Mouse (Mus musculus) CH12F3 (cell line): ENCODE results near the gene Fmn2.

ENCODE experiments used
- in situ Hi-C: fragments of 300-500 bp; cut with MboI; formaldehyde crosslinking; loops from 2 replicates; pipeline ENCODE4 v1.14.3; 2020; ENCODE audit warnings: low sequenced_read_pairs

Gene Fmn2

DNA sequence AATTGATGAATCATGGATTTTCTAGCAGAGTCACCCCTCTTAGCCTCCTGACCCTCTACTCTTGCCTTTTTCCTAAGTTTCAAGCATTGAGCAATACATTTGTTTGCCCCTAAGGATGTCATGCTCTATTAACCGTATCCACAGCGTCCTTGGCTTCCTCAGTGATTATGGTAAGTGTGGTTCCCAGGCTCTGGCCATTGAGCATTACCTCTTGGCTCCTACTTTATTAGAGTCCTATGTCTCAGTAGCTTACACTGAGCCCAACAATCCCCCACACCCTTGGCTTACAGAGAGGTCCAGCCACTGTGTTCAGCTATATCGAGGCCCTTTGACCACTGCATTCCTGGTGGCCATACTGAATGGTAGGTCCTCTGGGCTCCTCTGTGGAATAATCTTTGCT lies 265.2 kb downstream of the Fmn2 start:
- in situ Hi-C loops = no loop called here

DNA sequence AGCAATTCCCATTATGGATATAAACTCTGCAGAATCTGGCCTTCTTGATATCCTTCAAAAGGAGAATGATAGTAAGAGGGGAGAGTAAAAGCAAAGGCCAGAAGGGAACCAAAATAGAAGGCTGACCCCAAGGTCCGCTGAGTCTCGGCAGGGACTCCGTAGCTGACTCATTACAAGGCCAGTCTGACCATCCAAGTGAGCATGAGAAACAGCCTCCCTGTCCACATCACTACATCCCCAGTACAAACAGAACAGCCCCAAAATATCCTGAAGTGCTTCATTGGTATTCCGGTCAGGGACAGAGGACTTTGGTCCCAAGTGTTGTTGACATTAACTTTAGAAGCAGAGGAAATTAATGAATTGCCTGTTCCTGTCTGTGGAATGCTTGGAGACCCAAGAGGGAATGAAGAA lies 270.3 kb downstream of the Fmn2 start:
- in situ Hi-C loops = no loop called here

DNA sequence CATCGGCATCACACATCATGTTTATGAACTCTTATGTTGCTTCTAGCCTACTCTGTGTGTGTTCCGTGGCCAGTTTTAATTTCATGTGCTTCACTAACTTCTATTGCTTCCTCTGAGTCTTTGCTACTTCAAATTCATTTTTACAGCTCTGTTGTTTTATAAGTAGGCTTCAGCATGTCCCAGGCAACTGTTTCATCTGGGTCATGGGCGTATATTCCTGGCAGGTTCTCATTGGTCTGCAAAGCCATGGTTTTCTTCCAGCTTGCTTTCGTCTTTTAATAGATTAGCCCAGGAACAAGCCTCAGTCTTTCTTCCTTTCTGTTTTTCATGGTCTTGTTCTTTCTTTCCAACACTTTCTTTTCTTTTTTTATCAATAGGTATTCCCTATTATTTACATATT lies 279.4 kb downstream of the Fmn2 start:
- in situ Hi-C loops = no loop called here

DNA sequence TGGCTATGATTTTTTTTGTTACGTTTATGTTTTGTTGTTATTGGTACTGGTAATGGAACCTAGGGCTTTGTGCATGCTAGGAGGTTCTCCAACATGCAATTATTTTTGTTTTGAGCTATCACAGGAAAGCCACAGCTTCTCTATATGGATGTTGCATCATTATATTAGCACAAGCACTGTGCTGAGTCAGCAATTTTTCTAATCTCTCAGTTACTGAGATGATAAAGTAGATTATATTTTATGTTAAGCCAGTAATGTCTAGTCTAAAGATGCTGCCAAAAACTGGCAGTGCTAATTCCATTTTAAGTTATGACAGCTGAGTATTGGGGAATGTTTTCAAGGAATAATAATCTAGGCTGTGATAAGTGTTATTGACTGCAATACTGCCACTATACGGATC lies 287.0 kb downstream of the Fmn2 start:
- in situ Hi-C loops = no loop called here

DNA sequence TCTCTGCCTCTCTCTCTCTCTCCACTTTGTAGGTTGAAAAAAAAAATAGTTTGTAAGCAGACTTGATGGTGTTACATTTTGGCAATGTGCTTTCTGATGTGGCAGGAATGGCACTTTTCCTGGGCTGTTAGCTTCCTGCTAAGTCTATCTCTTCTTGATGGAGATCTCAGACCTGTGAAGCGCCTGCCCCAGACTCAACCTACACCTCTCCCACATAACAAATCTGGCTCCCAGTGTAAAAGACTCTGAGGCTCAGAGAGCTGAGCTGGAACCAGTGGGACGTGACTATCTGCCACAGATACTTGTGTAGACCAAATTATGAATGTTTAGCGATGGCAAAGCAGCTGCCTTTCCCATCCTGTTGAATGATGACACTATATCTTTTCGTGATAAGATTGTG lies 310.2 kb downstream of the Fmn2 start:
- in situ Hi-C loops = no loop called here

DNA sequence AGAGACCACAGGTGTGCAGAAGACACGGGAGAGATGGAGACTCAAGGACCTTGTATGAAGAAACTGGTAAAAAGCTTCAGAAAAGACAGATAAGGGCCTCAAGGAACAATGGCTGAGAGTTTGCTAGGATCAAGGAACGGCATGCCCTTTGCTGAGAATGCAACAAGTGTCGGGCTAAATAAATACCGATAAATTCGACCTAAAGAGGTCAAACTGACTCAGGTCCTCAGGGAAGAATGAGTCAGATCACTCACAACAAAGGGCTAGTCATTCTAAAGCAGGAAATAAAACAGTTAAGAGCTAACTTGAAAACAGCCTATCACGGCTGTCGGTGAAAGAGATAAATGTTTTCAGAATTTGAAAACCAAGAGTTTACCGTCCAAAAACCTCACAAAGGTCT lies 324.9 kb downstream of the Fmn2 start:
- in situ Hi-C loops = no loop called here

DNA sequence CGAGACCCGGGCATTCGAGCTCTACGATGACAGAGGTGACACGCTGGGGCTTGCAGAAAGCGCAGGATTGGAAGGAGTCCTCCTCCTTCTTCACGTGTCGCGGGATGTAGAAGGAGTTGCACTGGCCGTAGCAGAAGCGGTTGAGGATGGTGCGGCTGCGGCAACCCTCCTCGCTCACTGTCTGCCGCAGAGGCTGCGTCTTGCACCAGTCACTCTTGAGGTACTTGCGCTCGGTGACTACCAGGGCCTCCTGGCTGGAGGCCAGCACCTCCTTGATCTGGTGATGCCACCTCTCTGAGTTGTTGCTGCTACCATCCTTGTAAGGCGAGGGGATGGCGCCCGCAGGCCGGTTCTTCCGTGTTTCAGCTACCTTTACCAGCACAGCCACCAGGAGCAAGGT lies 335.2 kb downstream of the Fmn2 start:
- in situ Hi-C loops = no loop called here

DNA sequence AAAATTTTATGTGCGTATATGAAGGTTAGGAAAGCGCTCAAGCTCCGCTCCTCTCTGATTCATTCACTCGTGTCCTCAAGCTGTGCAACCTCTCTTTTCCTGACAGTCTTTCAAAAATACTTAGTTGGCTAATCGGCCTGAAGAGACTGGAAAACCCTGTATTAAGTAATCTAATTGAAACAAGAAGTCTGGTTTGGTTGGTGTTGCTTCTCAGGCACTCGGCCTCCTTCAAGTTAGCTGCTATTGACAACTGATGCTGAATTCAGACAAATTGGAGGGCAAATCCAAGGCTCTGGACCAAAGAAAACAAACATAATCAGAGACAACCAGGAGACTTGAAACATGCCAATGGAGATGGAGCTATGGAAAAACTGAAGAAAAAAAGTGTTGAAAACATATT lies 343.2 kb downstream of the Fmn2 start:
- in situ Hi-C loops = no loop called here

DNA sequence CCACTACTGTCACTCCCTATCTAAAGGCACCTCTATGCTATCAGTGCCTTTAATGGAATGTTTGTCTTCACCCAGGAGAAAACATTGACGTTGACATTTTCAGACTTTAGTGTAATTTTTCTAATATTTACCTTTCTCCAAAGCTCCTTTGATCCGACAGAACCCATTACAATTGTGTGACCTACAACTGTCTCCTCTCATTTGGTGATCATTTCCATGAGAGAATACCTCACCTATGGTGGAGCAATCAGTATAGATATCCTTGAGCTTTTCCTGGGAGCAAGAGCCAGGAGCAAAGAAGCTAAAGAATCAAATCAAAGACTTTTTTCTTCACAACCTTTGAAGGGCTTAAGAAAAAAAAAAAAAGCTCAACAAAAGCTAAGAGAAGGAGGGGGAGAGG lies 354.6 kb downstream of the Fmn2 start:
- in situ Hi-C loops = no loop called here

DNA sequence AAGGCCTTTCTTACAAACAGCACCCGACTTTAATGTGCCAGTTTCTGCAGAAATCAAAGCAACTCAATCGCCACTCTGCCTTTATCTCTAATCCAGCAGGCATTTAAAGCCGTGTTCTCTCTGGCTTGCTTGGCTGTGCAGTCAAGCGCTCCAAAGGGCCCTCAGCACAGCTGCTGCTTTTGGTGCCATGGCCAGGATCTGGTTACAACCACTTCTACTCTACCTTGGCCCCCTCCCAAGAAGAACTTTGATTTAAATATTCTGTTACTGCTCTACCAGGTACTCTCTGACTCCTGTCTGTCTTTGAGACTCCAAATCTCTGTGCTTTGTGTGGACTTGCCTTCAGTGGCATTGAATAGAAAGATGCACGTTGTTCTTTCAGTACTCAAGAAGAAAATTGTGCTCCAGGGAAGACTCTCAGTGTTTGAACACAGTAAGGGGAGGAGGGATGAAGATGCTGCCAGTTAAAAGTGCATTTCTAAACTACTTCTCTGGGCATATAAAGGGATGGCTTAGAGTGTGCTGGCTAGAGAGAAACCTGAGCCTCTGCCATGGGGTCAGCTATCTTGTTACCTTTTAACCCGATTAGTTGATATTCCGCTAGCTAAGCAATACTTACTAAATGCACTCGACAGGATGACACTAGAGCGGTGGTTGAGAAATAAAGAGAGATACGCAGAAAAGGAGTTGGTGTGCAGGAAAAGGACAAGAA lies 358.9 kb downstream of the Fmn2 start:
- in situ Hi-C loops = no loop called here
